Mouse (Mus musculus) heart, embryonic 11.5 days (tissue): ENCODE data around the gene Kcnh4. TPM values are rescaled to one million over a fixed set of nuclear protein-coding genes. Genes with fewer than 3 reads are reported as not detected.

Source experiments
- ATAC-seq: fragments of 200-750 bp; cut with Nextera tagmentation; replicated peaks from 2 replicates; pipeline ENCODE4 v1.8.0; 2017; ENCODE audit warnings: moderate library complexity; ENCODE audit not compliant: insufficient number of reproducible peaks, low FRiP score, low TSS enrichment
- H3K27ac ChIP-seq: fragments of 300-500 bp; sonication (generic); 2 replicates; pipeline ENCODE4 v1.5.1; 2014; ENCODE audit warnings: mild to moderate bottlenecking, low read depth, low read length
- H3K27me3 ChIP-seq: fragments of 300-500 bp; sonication (generic); 2 replicates; pipeline ENCODE4 v1.6.1; 2014; ENCODE audit warnings: mild to moderate bottlenecking, low read length, mixed read lengths; ENCODE audit not compliant: control insufficient read depth, insufficient read depth
- H3K36me3 ChIP-seq: fragments of 300-500 bp; sonication (generic); 2 replicates; pipeline ENCODE4 v1.6.1; 2014; ENCODE audit warnings: mild to moderate bottlenecking, low read length, moderate library complexity, mixed read lengths; ENCODE audit not compliant: control insufficient read depth, insufficient read depth
- H3K4me1 ChIP-seq: fragments of 300-500 bp; sonication (generic); 2 replicates; pipeline ENCODE4 v1.6.1; 2014; ENCODE audit warnings: low read length; ENCODE audit not compliant: control insufficient read depth, insufficient read depth
- H3K4me2 ChIP-seq: fragments of 300-500 bp; sonication (generic); 2 replicates; pipeline ENCODE4 v1.6.1; 2014; ENCODE audit warnings: mild to moderate bottlenecking, moderate library complexity
- H3K4me3 ChIP-seq: fragments of 300-500 bp; sonication (generic); 2 replicates; pipeline ENCODE4 v1.5.1; 2014; ENCODE audit warnings: low read depth, low read length
- H3K9ac ChIP-seq: fragments of 300-500 bp; sonication (generic); 2 replicates; pipeline ENCODE4 v1.6.1; 2014; ENCODE audit warnings: mild to moderate bottlenecking, low read depth, low read length, moderate library complexity
- H3K9me3 ChIP-seq: fragments of 300-500 bp; sonication (generic); replicated peaks from 2 replicates; pipeline ENCODE4 v1.6.1; 2016; ENCODE audit warnings: low read length; ENCODE audit not compliant: control insufficient read depth
- whole genome bisulfite sequencing: fragments of 180-500 bp; shearing (Covaris S2); extraction: QIAGEN DNeasy Blood & Tissue Kit; methylation state at CpG from one replicate; pipeline ENCODE4 v1.1.7; 2014; ENCODE audit not compliant: insufficient replicate concordance; 5-methylcytosine and 5-hydroxymethylcytosine counted together
- polyA plus RNA-seq: library from polyadenylated mRNA; unstranded; fragments of >200 nt; fragmentation: Nextera tagmentation; extraction: Ambion mirVana; gene quantifications from 2 replicates; pipeline ENCODE4 v1.2.1, GENCODE M21; 2014

Kcnh4 gene
- polyA plus RNA-seq, 1 experiment from 2014 or later, result not detected

GRCm38 (mm10) chr11:100703851-100704531 is 55.8 kb downstream of the Kcnh4 start, which contains the start of gene Dhx58:
Gene Dhx58, minus strand, starts transcription at chr11:100704271.
- ATAC-seq, result no peak
- Histone ChIP-seq H3K4me3 (no peak within 1 kb of the TSS), H3K27ac (no peak within 1 kb of the TSS), H3K36me3 (peaks cover 17% of the 10 kb centered on the region), H3K4me2 (no peak within 1 kb of the TSS), H3K27me3 (peaks cover 5% of the 10 kb centered on the region; the same call in 1 of the 2 replicates), H3K9ac (0 out of 2 replicates have a peak within 1 kb of the TSS, but pooled peaks have one; percentile 16), H3K4me1 (0 out of 2 replicates have a peak, but pooled peaks cover 9% of the 10 kb centered on the region), H3K9me3 (no peaks in the 10 kb centered on the region)
- WGBS, result 67% methylated on average over 7 of the region's 7 CpGs

DNA sequence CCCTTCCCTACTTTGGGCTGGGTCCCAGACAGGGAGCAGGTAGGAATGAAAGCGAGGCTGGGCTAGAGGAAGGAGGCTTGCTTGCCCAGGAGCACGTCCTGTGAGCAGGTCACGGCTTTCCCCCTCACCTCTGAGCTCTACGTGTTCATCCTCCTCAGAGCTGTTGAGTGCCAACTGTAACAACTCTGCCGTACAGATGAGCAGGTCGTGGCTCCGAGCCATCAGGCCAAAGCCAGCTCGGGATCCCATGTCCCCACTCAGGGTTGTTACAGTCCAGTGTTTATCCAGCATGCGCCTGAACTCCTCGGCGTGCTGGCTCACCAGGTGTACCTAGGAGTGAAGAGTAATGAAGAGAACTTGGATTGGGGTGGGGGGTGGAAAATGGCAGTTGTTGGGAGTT is 56.4 kb downstream of the Kcnh4 start:
- ATAC-seq, result no peak
- Histone ChIP-seq H3K4me2 (no peak overlapping the region), H3K27me3 (peaks cover 5% of the 10 kb centered on the region; the same call in 1 of the 2 replicates), H3K4me1 (0 out of 2 replicates have a peak, but pooled peaks cover 9% of the 10 kb centered on the region), H3K27ac (no peak overlapping the region), H3K36me3 (peaks cover 13% of the 10 kb centered on the region), H3K9me3 (no peaks in the 10 kb centered on the region), H3K4me3 (no peak overlapping the region), H3K9ac (no peak overlapping the region)
- WGBS, result 64% methylated on average over 11 of the region's 11 CpGs

DNA sequence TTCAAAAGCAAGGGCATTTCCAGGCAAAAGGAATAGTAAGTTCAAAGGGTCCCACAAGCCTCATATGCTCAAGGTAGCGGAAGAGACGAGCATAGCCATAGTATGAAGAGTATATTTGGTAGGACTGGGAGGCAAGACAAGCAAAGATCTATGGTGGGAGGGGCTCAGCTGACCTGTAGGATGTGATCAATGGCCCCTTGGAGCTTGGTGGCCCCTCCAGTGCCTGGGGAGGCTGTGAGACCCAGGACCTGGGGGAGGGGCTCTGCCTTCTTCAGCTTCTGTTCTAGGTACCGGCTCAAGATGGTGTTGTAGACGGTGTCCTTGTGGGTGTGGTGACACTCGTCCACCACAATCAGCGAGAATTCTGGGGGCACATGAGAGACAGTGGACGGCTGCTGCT is 56.8 kb downstream of the Kcnh4 start:
- ATAC-seq, result no peak

GRCm38 (mm10) chr11:100702081-100702851 is 57.5 kb downstream of the Kcnh4 start:
- Histone ChIP-seq H3K4me1 (0 out of 2 replicates have a peak, but pooled peaks cover 9% of the 10 kb centered on the region), H3K36me3 (peaks cover 11% of the 10 kb centered on the region), H3K9me3 (no peaks in the 10 kb centered on the region), H3K9ac (no peak overlapping the region), H3K4me2 (peak overlapping the region; percentile 50), H3K4me3 (peak overlapping the region; percentile 25), H3K27ac (no peak overlapping the region), H3K27me3 (peaks cover 5% of the 10 kb centered on the region; the same call in 1 of the 2 replicates)
- 35% methylated on average over 19 of the region's 19 CpGs for WGBS
- ATAC-seq, result no peak

More for the DNA sequence above, 56.8 kb downstream of the Kcnh4 start:
- Histone ChIP-seq H3K4me1 (0 out of 2 replicates have a peak, but pooled peaks cover 9% of the 10 kb centered on the region), H3K9me3 (no peaks in the 10 kb centered on the region), H3K27ac (no peak overlapping the region), H3K4me3 (peak overlapping the region; percentile 25), H3K36me3 (peaks cover 11% of the 10 kb centered on the region), H3K27me3 (peaks cover 5% of the 10 kb centered on the region; the same call in 1 of the 2 replicates), H3K9ac (no peak overlapping the region), H3K4me2 (peak overlapping the region; percentile 50)
- 40% methylated on average over 7 of the region's 7 CpGs for WGBS

- peak overlapping the region; percentile 56 for H3K4me2 ChIP-seq
- H3K27me3 ChIP-seq, result peaks cover 5% of the 10 kb centered on the region; the same call in 1 of the 2 replicates
- no peak for ATAC-seq
- H3K27ac ChIP-seq, result no peak overlapping the region
- H3K36me3 ChIP-seq, result peaks cover 7% of the 10 kb centered on the region
- peak overlapping the region; percentile 23 for H3K4me3 ChIP-seq
- H3K9ac ChIP-seq, result peak overlapping the region; percentile 49; the same call in 1 of the 2 replicates
- H3K9me3 ChIP-seq, result no peaks in the 10 kb centered on the region
- 6% methylated on average over 14 of the region's 14 CpGs for WGBS
- 0 out of 2 replicates have a peak, but pooled peaks cover 9% of the 10 kb centered on the region for H3K4me1 ChIP-seq
These were observed 58.4 kb downstream of the Kcnh4 start for GRCm38 (mm10) chr11:100701301-100701700.

GRCm38 (mm10) chr11:100700710-100701109 is 59.0 kb downstream of the Kcnh4 start:
- no peak overlapping the region for H3K9ac ChIP-seq
- H3K36me3 ChIP-seq, result peaks cover 7% of the 10 kb centered on the region
- no peak overlapping the region for H3K4me3 ChIP-seq
- H3K4me2 ChIP-seq, result no peak overlapping the region
- WGBS, result 70% methylated on average over 3 of the region's 3 CpGs
- H3K4me1 ChIP-seq, result 0 out of 2 replicates have a peak, but pooled peaks cover 9% of the 10 kb centered on the region
- ATAC-seq, result no peak
- peaks cover 5% of the 10 kb centered on the region; the same call in 1 of the 2 replicates for H3K27me3 ChIP-seq
- no peak overlapping the region for H3K27ac ChIP-seq
- H3K9me3 ChIP-seq, result no peaks in the 10 kb centered on the region

DNA sequence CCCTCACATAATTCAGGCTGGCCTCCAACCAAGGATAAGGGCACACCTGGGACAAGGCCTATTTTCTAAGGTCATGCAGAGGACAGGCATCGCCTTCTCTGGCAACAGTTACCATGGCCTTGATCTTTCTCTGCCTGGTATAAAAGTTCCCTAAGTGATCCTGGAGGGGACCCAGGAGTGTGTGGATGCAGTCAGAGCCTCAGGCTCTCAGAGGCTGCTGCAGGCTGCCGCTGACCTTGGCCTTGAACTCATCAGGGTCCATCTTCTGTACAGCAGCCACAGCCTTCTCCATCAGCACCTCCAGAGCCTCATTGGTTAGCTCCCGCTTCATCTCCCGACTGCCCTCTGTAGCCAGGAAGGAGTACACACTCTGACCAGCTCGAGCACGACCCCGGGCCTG is 61.8 kb downstream of the Kcnh4 start:
- Histone ChIP-seq H3K9ac (no peak overlapping the region), H3K4me1 (0 out of 2 replicates have a peak, but pooled peaks cover 9% of the 10 kb centered on the region), H3K27ac (no peak overlapping the region), H3K4me3 (no peak overlapping the region), H3K36me3 (no peaks in the 10 kb centered on the region), H3K4me2 (no peak overlapping the region), H3K27me3 (peaks cover 3% of the 10 kb centered on the region; the same call in 1 of the 2 replicates), H3K9me3 (no peaks in the 10 kb centered on the region)
- WGBS, result 71% methylated on average over 7 of the region's 7 CpGs
- ATAC-seq, result no peak

DNA sequence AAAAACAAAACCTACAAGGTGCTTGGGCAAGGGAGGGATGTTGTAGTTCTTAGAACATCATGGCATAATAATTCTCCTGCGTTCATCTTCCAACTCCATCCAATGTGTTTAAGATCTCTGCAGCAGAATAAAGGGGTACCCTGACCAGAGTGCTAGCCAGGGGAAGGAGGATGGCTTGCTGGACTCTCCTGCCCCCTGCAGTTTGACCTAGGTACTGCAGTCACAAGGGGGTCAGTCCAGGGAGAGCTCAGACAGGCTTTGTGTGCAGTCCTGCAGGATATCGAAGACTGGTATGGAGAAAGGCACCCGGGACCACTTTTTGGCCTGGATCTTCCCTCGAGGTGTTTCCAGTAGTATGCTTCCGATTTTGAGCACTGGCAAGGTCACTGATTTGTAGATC is 64.8 kb downstream of the Kcnh4 start:
- Histone ChIP-seq H3K4me3 (no peak overlapping the region), H3K27ac (no peak overlapping the region), H3K4me1 (peaks cover 3% of the 10 kb centered on the region; the same call in 1 of the 2 replicates), H3K9ac (no peak overlapping the region), H3K4me2 (no peak overlapping the region), H3K36me3 (no peaks in the 10 kb centered on the region), H3K9me3 (no peaks in the 10 kb centered on the region), H3K27me3 (peaks cover 23% of the 10 kb centered on the region)
- WGBS, result 34% methylated on average over 5 of the region's 5 CpGs
- ATAC-seq, result no peak
